Mouse (Mus musculus) lung, embryonic 14.5 days (tissue): ENCODE measurements at regions not wholly inside any gene's neighbourhood (a gene's known extent, or its start where the extent isn't known, plus 50 kb on each side); places are given as distances from the start of the nearest gene placed in this dataset.

Source experiments
- ATAC-seq: fragments of 200-750 bp; cut with Nextera tagmentation; 2 replicates; pipeline ENCODE4 v1.8.0; 2017; ENCODE audit warnings: mild to moderate bottlenecking, moderate TSS enrichment, moderate library complexity; ENCODE audit not compliant: insufficient read depth
- DNase-seq: peaks from one replicate; pipeline ENCODE4 v3.0.0-alpha.2; 2015
- H3K27ac ChIP-seq: fragments of 300-500 bp; sonication (generic); 2 replicates; pipeline ENCODE4 v1.5.1; 2014; ENCODE audit warnings: low read depth, mild to moderate bottlenecking, moderate library complexity
- H3K27me3 ChIP-seq: fragments of 300-500 bp; sonication (generic); 2 replicates; pipeline ENCODE4 v1.6.1; 2014; ENCODE audit warnings: low read length, control low read depth; ENCODE audit not compliant: insufficient read depth
- H3K36me3 ChIP-seq: fragments of 300-500 bp; sonication (generic); 2 replicates; pipeline ENCODE4 v1.6.1; 2014; ENCODE audit warnings: control low read depth; ENCODE audit not compliant: insufficient read depth
- H3K4me1 ChIP-seq: fragments of 300-500 bp; sonication (generic); 2 replicates; pipeline ENCODE4 v1.6.1; 2014; ENCODE audit warnings: antibody characterized with exemption, control low read depth; ENCODE audit not compliant: insufficient read depth
- H3K4me2 ChIP-seq: fragments of 300-500 bp; sonication (generic); 2 replicates; pipeline ENCODE4 v1.6.1; 2014; ENCODE audit warnings: mild to moderate bottlenecking
- H3K4me3 ChIP-seq: fragments of 300-500 bp; sonication (generic); 2 replicates; pipeline ENCODE4 v1.5.1; 2014; ENCODE audit warnings: low read depth, low read length
- H3K9ac ChIP-seq: fragments of 300-500 bp; sonication (generic); 2 replicates; pipeline ENCODE4 v1.6.1; 2014
- H3K9me3 ChIP-seq: fragments of 300-500 bp; sonication (generic); 2 replicates; pipeline ENCODE4 v1.6.1; 2016; ENCODE audit warnings: low read depth, low read length, control low read depth
- CTCF ChIP-seq: IDR thresholded peaks from 2 replicates; pipeline ENCODE4 v1.5.1; 2016; ENCODE audit warnings: antibody characterized with exemption, low read depth
- WGBS: fragments of 180-500 bp; shearing (Covaris S2); extraction: QIAGEN DNeasy Blood & Tissue Kit; methylation state at CpG from one replicate; pipeline ENCODE4 v1.1.7; 2014; 5-methylcytosine and 5-hydroxymethylcytosine counted together

GRCm38 (mm10) chr15:62486540-62486939, 1358.4 kb downstream of the Gsdmc2 start:
- no peak overlapping the region for H3K27ac ChIP-seq
- ATAC-seq (no peak), DNase-seq (no peak)
- no peaks in the 10 kb centered on the region for H3K4me1 ChIP-seq
- H3K9ac ChIP-seq: no peak overlapping the region
- no peak overlapping the region for H3K4me3 ChIP-seq
- WGBS: 81% methylated on average over 6 of the region's 6 CpGs
- H3K4me2 ChIP-seq: no peak overlapping the region
- no peak for TF ChIP-seq CTCF
- H3K36me3 ChIP-seq: no peaks in the 10 kb centered on the region
- H3K27me3 ChIP-seq: no peaks in the 10 kb centered on the region
- H3K9me3 ChIP-seq: no peaks in the 10 kb centered on the region

- Histone ChIP-seq H3K4me1 (no peaks in the 10 kb centered on the region), H3K27me3 (no peaks in the 10 kb centered on the region), H3K9me3 (no peaks in the 10 kb centered on the region), H3K4me2 (no peak overlapping the region), H3K36me3 (no peaks in the 10 kb centered on the region), H3K9ac (no peak overlapping the region), H3K4me3 (no peak overlapping the region), H3K27ac (no peak overlapping the region)
- no peak for DNase-seq
- TF ChIP-seq CTCF: no peak
- ATAC-seq: no peak
- WGBS: 78% methylated on average over 3 of the region's 3 CpGs
Observed at GRCm38 (mm10) chr15:62484350-62484749, 1360.6 kb downstream of the Gsdmc2 start.

DNA sequence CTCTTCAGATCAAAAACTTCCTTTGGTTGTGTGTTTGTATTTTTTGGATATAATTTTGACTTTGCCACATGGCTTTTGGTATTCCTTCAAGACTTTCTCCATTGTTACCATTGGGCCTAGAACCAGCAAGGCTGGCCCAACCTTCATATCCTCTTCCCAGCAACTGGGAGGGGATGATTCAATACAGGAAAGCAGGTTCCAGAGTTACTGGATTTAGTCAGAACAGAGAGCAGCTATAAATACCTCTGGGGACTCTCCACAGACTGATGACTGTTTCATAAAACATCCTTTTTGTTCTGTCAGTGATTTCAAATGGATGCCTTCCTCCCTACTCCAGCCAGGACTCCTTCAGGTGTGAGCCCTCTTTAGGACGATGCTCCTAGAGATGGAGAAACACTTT, 1361.4 kb downstream of the Gsdmc2 start:
- Histone ChIP-seq H3K27me3 (no peaks in the 10 kb centered on the region), H3K9ac (no peak overlapping the region), H3K36me3 (no peaks in the 10 kb centered on the region), H3K27ac (no peak overlapping the region), H3K4me3 (no peak overlapping the region), H3K9me3 (no peaks in the 10 kb centered on the region), H3K4me1 (no peaks in the 10 kb centered on the region), H3K4me2 (no peak overlapping the region)
- ATAC-seq (no peak), DNase-seq (no peak)
- TF ChIP-seq CTCF: no peak
- 65% methylated on average over 1 of the region's 1 CpGs for WGBS

- Histone ChIP-seq H3K27me3 (no peaks in the 10 kb centered on the region), H3K4me2 (no peak overlapping the region), H3K4me1 (no peaks in the 10 kb centered on the region), H3K9me3 (no peaks in the 10 kb centered on the region), H3K27ac (no peak overlapping the region), H3K36me3 (no peaks in the 10 kb centered on the region), H3K4me3 (no peak overlapping the region), H3K9ac (no peak overlapping the region)
- 84% methylated on average over 7 of the region's 7 CpGs for WGBS
- no peak for ATAC-seq
- TF ChIP-seq CTCF: no peak
- DNase-seq: no peak
Observed at GRCm38 (mm10) chr15:62482357-62482756, 1362.6 kb downstream of the Gsdmc2 start.

- H3K27me3 ChIP-seq: no peaks in the 10 kb centered on the region
- no peak overlapping the region for H3K27ac ChIP-seq
- no peaks in the 10 kb centered on the region for H3K4me1 ChIP-seq
- no peak for TF ChIP-seq CTCF
- DNase-seq (no peak), ATAC-seq (no peak)
- H3K4me3 ChIP-seq: no peak overlapping the region
- H3K4me2 ChIP-seq: no peak overlapping the region
- WGBS: 92% methylated on average over 2 of the region's 2 CpGs
- no peak overlapping the region for H3K9ac ChIP-seq
- no peaks in the 10 kb centered on the region for H3K36me3 ChIP-seq
- H3K9me3 ChIP-seq: no peaks in the 10 kb centered on the region
Observed at GRCm38 (mm10) chr15:62477779-62478178, 1367.2 kb downstream of the Gsdmc2 start.

GRCm38 (mm10) chr15:62476452-62476851, 1368.5 kb downstream of the Gsdmc2 start:
- ATAC-seq (no peak), DNase-seq (no peak)
- Histone ChIP-seq H3K4me1 (no peaks in the 10 kb centered on the region), H3K4me2 (no peak overlapping the region), H3K27ac (no peak overlapping the region), H3K27me3 (no peaks in the 10 kb centered on the region), H3K9ac (no peak overlapping the region), H3K9me3 (no peaks in the 10 kb centered on the region), H3K36me3 (no peaks in the 10 kb centered on the region), H3K4me3 (no peak overlapping the region)
- 63% methylated on average over 4 of the region's 4 CpGs for WGBS
- TF ChIP-seq CTCF: no peak

- DNase-seq: no peak
- 52% methylated on average over 7 of the region's 7 CpGs for WGBS
- no peak overlapping the region for H3K27ac ChIP-seq
Observed at GRCm38 (mm10) chr15:62470683-62471331, 1374.2 kb downstream of the Gsdmc2 start.

More at GRCm38 (mm10) chr15:62470683-62471331, 1374.2 kb downstream of the Gsdmc2 start:
- ATAC-seq: no peak
- Histone ChIP-seq H3K4me1 (0 out of 2 replicates have a peak, but pooled peaks cover 2% of the 10 kb centered on the region), H3K9ac (no peak overlapping the region), H3K4me2 (no peak overlapping the region), H3K9me3 (no peaks in the 10 kb centered on the region), H3K36me3 (no peaks in the 10 kb centered on the region), H3K4me3 (no peak overlapping the region), H3K27me3 (no peaks in the 10 kb centered on the region)
- no peak for TF ChIP-seq CTCF
